Mouse (Mus musculus): ENCODE results near the gene Phospho1. TPM values are rescaled to one million over a fixed set of nuclear protein-coding genes. Genes with fewer than 3 reads are reported as not detected.
A peak's percentile ranks its signal among the peaks of the same experiment; 100 is the strongest.
"Not testable (repeated sequence)": the region's sequence is repeated elsewhere in the genome, so short reads cannot be mapped to it uniquely, and the experiment has no call there.

The Phospho1 gene
- total and polyA plus RNA-seq, 3 experiments, result 7.4 to 236 (median 43.0) TPM

- Histone ChIP-seq H3K9me3 (replicated peaks) (no peaks in the 10 kb centered on the region), H3K4me3 (ENCODE audit: low read depth, low read length) (no peak overlapping the region), H3K4me1 (ENCODE audit: insufficient read depth, low read depth, low read length) (peaks cover 36% of the 10 kb centered on the region), H3K27me3 (ENCODE audit: insufficient read depth, low read length) (no peaks in the 10 kb centered on the region; the same call in 1 of the 2 replicates), H3K36me3 (replicated peaks) (peaks cover 51% of the 10 kb centered on the region)
- ATAC-seq (ENCODE audit: extremely low read depth, insufficient number of reproducible peaks, low FRiP score, poor library complexity, severe bottlenecking), result no peak
- TF ChIP-seq POLR2AphosphoS5 (IDR thresholded peaks at IDR 0.05; ENCODE audit: insufficient replicate concordance, low read depth, low read length) (no peak), GATA1 (IDR thresholded peaks at IDR 0.05; ENCODE audit: borderline replicate concordance, low read length) (no peak), TAL1 (conservative IDR thresholded peaks at IDR 0.05; ENCODE audit: low read depth, low read length) (no peak), CTCF (IDR thresholded peaks at IDR 0.05; ENCODE audit: low read depth, low read length) (no peak), GATA2 (IDR thresholded peaks at IDR 0.05; ENCODE audit: borderline replicate concordance, low read depth, low read length) (no peak)
- DNase-seq (ENCODE audit: low spot score), result peak; percentile 33
These were observed 45.7 kb downstream of the Phospho1 start for GRCm38 (mm10) chr11:95869918-95870470.

- Histone ChIP-seq H3K36me3 (replicated peaks) (no peaks in the 10 kb centered on the region), H3K4me1 (ENCODE audit: insufficient read depth, low read depth, low read length) (peaks cover 11% of the 10 kb centered on the region), H3K27me3 (ENCODE audit: insufficient read depth, low read length) (peaks cover 16% of the 10 kb centered on the region), H3K4me3 (ENCODE audit: low read depth, low read length) (peak overlapping the region; percentile 31; the same call in 1 of the 2 replicates), H3K9me3 (replicated peaks) (no peaks in the 10 kb centered on the region)
- ATAC-seq (ENCODE audit: extremely low read depth, insufficient number of reproducible peaks, low FRiP score, poor library complexity, severe bottlenecking) (no peak), DNase-seq (ENCODE audit: low spot score) (no peak)
- TF ChIP-seq CTCF (IDR thresholded peaks at IDR 0.05; ENCODE audit: low read depth, low read length) (no peak), GATA1 (IDR thresholded peaks at IDR 0.05; ENCODE audit: borderline replicate concordance, low read length) (no peak), TAL1 (conservative IDR thresholded peaks at IDR 0.05; ENCODE audit: low read depth, low read length) (no peak), POLR2AphosphoS5 (IDR thresholded peaks at IDR 0.05; ENCODE audit: insufficient replicate concordance, low read depth, low read length) (no peak), GATA2 (IDR thresholded peaks at IDR 0.05; ENCODE audit: borderline replicate concordance, low read depth, low read length) (no peak)
These were observed 51.5 kb downstream of the Phospho1 start for GRCm38 (mm10) chr11:95875804-95876203.

- H3K36me3 ChIP-seq (replicated peaks), result no peaks in the 10 kb centered on the region
- DNase-seq (ENCODE audit: low spot score), result peak; percentile 28
- H3K9me3 ChIP-seq (replicated peaks), result no peaks in the 10 kb centered on the region
- peak overlapping the region; percentile 31; the same call in 1 of the 2 replicates for H3K4me3 ChIP-seq (ENCODE audit: low read depth, low read length)
- peaks cover 11% of the 10 kb centered on the region for H3K4me1 ChIP-seq (ENCODE audit: insufficient read depth, low read depth, low read length)
- peaks cover 20% of the 10 kb centered on the region for H3K27me3 ChIP-seq (ENCODE audit: insufficient read depth, low read length)
- TF ChIP-seq POLR2AphosphoS5 (IDR thresholded peaks at IDR 0.05; ENCODE audit: insufficient replicate concordance, low read depth, low read length) (no peak), CTCF (IDR thresholded peaks at IDR 0.05; ENCODE audit: low read depth, low read length) (peak; percentile 86), TAL1 (conservative IDR thresholded peaks at IDR 0.05; ENCODE audit: low read depth, low read length) (no peak)
- no peak for ATAC-seq (ENCODE audit: extremely low read depth, insufficient number of reproducible peaks, low FRiP score, poor library complexity, severe bottlenecking)
These were observed 52.0 kb downstream of the Phospho1 start for GRCm38 (mm10) chr11:95876296-95876695.

GRCm38 (mm10) chr11:95879861-95880260 is 55.6 kb downstream of the Phospho1 start:
- ATAC-seq (ENCODE audit: extremely low read depth, insufficient number of reproducible peaks, low FRiP score, poor library complexity, severe bottlenecking); H3K4me3 ChIP-seq (ENCODE audit: low read depth, low read length); H3K9me3 ChIP-seq (replicated peaks); H3K36me3 ChIP-seq (replicated peaks); DNase-seq (ENCODE audit: low spot score): not testable (repeated sequence)
- Histone ChIP-seq H3K27me3 (ENCODE audit: insufficient read depth, low read length) (peaks cover 41% of the 10 kb centered on the region), H3K4me1 (ENCODE audit: insufficient read depth, low read depth, low read length) (peaks cover 11% of the 10 kb centered on the region)

Other genes starting within 250 kb of the Phospho1 start
- not detected in 2 replicates for gene Ngfr, start 236.8 kb upstream of the Phospho1 start, total RNA-seq (2014; fragmentation: Nextera tagmentation)
- 0.05 and 0.06 TPM in 2 replicates for gene Ngfr, start 236.8 kb upstream of the Phospho1 start, total RNA-seq (2017)
- gene Ngfr, start 236.8 kb upstream of the Phospho1 start, polyA plus RNA-seq (2012), result not detected in 2 replicates
- 46.6 and 50.0 TPM in 2 replicates for gene Phb, start 157.5 kb upstream of the Phospho1 start, total RNA-seq (2014; fragmentation: Nextera tagmentation)
- 111 and 115 TPM in 2 replicates for gene Phb, start 157.5 kb upstream of the Phospho1 start, total RNA-seq (2017)
- gene Phb, start 157.5 kb upstream of the Phospho1 start, polyA plus RNA-seq (2012), result 35.9 and 44.0 TPM in 2 replicates
- gene Zfp652, start 111.8 kb upstream of the Phospho1 start, total RNA-seq (2014; fragmentation: Nextera tagmentation), result 259 and 261 TPM in 2 replicates
- 46.4 and 57.0 TPM in 2 replicates for gene Zfp652, start 111.8 kb upstream of the Phospho1 start, total RNA-seq (2017)
- gene Zfp652, start 111.8 kb upstream of the Phospho1 start, polyA plus RNA-seq (2012), result 177 and 180 TPM in 2 replicates
- gene B130006D01Rik, start 100.9 kb upstream of the Phospho1 start, total RNA-seq (2014; fragmentation: Nextera tagmentation), result 28.1 and 30.8 TPM in 2 replicates
- gene B130006D01Rik, start 100.9 kb upstream of the Phospho1 start, total RNA-seq (2017), result 8.5 and 9.0 TPM in 2 replicates
- 0.02 TPM in 1 of 2 replicates, not detected in the other for gene B130006D01Rik, start 100.9 kb upstream of the Phospho1 start, polyA plus RNA-seq (2012)
- 40.9 and 50.3 TPM in 2 replicates for gene Gngt2, start 12.7 kb downstream of the Phospho1 start, total RNA-seq (2014; fragmentation: Nextera tagmentation)
- gene Gngt2, start 12.7 kb downstream of the Phospho1 start, total RNA-seq (2017), result 31.0 and 33.6 TPM in 2 replicates
- gene Gngt2, start 12.7 kb downstream of the Phospho1 start, polyA plus RNA-seq (2012), result 11.8 and 15.0 TPM in 2 replicates
- 22.7 and 29.2 TPM in 2 replicates for gene Abi3, start 18.0 kb downstream of the Phospho1 start, total RNA-seq (2014; fragmentation: Nextera tagmentation)
- 12.7 and 14.1 TPM in 2 replicates for gene Abi3, start 18.0 kb downstream of the Phospho1 start, total RNA-seq (2017)
- 56.9 and 79.3 TPM in 2 replicates for gene Abi3, start 18.0 kb downstream of the Phospho1 start, polyA plus RNA-seq (2012)
- not detected in 2 replicates for gene B4galnt2, start 90.4 kb downstream of the Phospho1 start, total RNA-seq (2014; fragmentation: Nextera tagmentation)
- gene B4galnt2, start 90.4 kb downstream of the Phospho1 start, total RNA-seq (2017), result 0.05 TPM in 1 of 2 replicates, not detected in the other
- not detected in 2 replicates for gene B4galnt2, start 90.4 kb downstream of the Phospho1 start, polyA plus RNA-seq (2012)
- 113 and 120 TPM in 2 replicates for gene Igf2bp1, start 181.4 kb downstream of the Phospho1 start, total RNA-seq (2014; fragmentation: Nextera tagmentation)
- 38.3 and 49.1 TPM in 2 replicates for gene Igf2bp1, start 181.4 kb downstream of the Phospho1 start, total RNA-seq (2017)
- gene Igf2bp1, start 181.4 kb downstream of the Phospho1 start, polyA plus RNA-seq (2012), result 51.3 and 52.6 TPM in 2 replicates
- gene Gip, start 200.0 kb downstream of the Phospho1 start, total RNA-seq (2014; fragmentation: Nextera tagmentation), result not detected in 2 replicates
- gene Gip, start 200.0 kb downstream of the Phospho1 start, total RNA-seq (2017), result 0.76 TPM in 1 of 2 replicates, not detected in the other
- gene Gip, start 200.0 kb downstream of the Phospho1 start, polyA plus RNA-seq (2012), result not detected in 2 replicates
- 38.7 and 48.4 TPM in 2 replicates for gene Snf8, start 210.4 kb downstream of the Phospho1 start, total RNA-seq (2014; fragmentation: Nextera tagmentation)
- 58.4 and 62.3 TPM in 2 replicates for gene Snf8, start 210.4 kb downstream of the Phospho1 start, total RNA-seq (2017)
- 154 and 196 TPM in 2 replicates for gene Snf8, start 210.4 kb downstream of the Phospho1 start, polyA plus RNA-seq (2012)
- 35.6 and 38.5 TPM in 2 replicates for gene Ube2z, start 240.9 kb downstream of the Phospho1 start, total RNA-seq (2014; fragmentation: Nextera tagmentation)
- gene Ube2z, start 240.9 kb downstream of the Phospho1 start, total RNA-seq (2017), result 34.6 and 35.8 TPM in 2 replicates
- 25.8 and 31.9 TPM in 2 replicates for gene Ube2z, start 240.9 kb downstream of the Phospho1 start, polyA plus RNA-seq (2012)

All from G1E (cell line).